Comparison of ENCODE assay signal across 8 mouse cellular contexts in genomic region chr13:55319931-55320533, GRCm38 (mm10). TPM values are rescaled to one million over a fixed set of nuclear protein-coding genes. Genes with fewer than 3 reads are reported as not detected.
DNase-seq lines count a peak whose midpoint lies in the region; ATAC-seq and TF ChIP-seq lines count a peak whose summit lies in the region.

TSS of gene Prelid1 (plus strand) at chr13:55320500.

- H3K4me1 ChIP-seq in forebrain, postnatal 0 days (ENCODE audit: insufficient read depth) = peaks cover 12% of the 10 kb centered on the region; the same call in 1 of the 2 replicates
- peaks cover 35% of the 10 kb centered on the region for H3K4me1 ChIP-seq in hindbrain, embryonic 13.5 days (replicated peaks)
- H3K4me1 ChIP-seq in liver, embryonic 15.5 days (replicated peaks) = peaks cover 57% of the 10 kb centered on the region
- no peaks in the 10 kb centered on the region for H3K4me1 ChIP-seq in stomach, postnatal 0 days (replicated peaks; ENCODE audit: control insufficient read depth, insufficient read depth)

- no peaks in the 10 kb centered on the region for H3K9me3 ChIP-seq in forebrain, postnatal 0 days (ENCODE audit: low read length)
- no peaks in the 10 kb centered on the region for H3K9me3 ChIP-seq in hindbrain, embryonic 13.5 days
- no peaks in the 10 kb centered on the region for H3K9me3 ChIP-seq in liver, embryonic 15.5 days (replicated peaks)
- no peaks in the 10 kb centered on the region for H3K9me3 ChIP-seq in stomach, postnatal 0 days (ENCODE audit: control insufficient read depth, low read length)

- peak within 1 kb of the TSS; percentile 89 for H3K4me3 ChIP-seq in layer of hippocampus, adult 2 months
- H3K4me3 ChIP-seq in forebrain, postnatal 0 days (ENCODE audit: low read depth, low read length) = peak within 1 kb of the TSS; percentile 88
- H3K4me3 ChIP-seq in hindbrain, embryonic 13.5 days = peak within 1 kb of the TSS; percentile 94
- H3K4me3 ChIP-seq in liver, embryonic 15.5 days (replicated peaks) = peak within 1 kb of the TSS; percentile 91
- peak within 1 kb of the TSS; percentile 84 for H3K4me3 ChIP-seq in stomach, postnatal 0 days (ENCODE audit: low read depth, low read length)

- no peak for DNase-seq in layer of hippocampus, adult 2 months (ENCODE audit: low spot score in 2 of 2)
- no peak for DNase-seq in layer of hippocampus, adult 11-12 months (ENCODE audit: low spot score)
- no peak for DNase-seq in adrenal gland, postnatal 4 days (ENCODE audit: low spot score in 2 of 2)
- DNase-seq in forebrain, postnatal 0 days = no peak
- peak; percentile 24 for DNase-seq in stomach, postnatal 0 days (ENCODE audit: low spot score)
- no peak for DNase-seq in urinary bladder, postnatal 4 days (ENCODE audit: low spot score in 2 of 2)

- no peak for TF ChIP-seq CTCF in layer of hippocampus, adult 2 months (conservative IDR thresholded peaks at IDR 0.05)
- TF ChIP-seq CTCF in forebrain, postnatal 0 days (IDR thresholded peaks at IDR 0.05; ENCODE audit: low read depth) = no peak
- TF ChIP-seq CTCF in stomach, postnatal 0 days (IDR thresholded peaks at IDR 0.05; ENCODE audit: low read depth) = no peak

- no peak for ATAC-seq in forebrain, postnatal 0 days
- ATAC-seq in hindbrain, embryonic 13.5 days (ENCODE audit: low FRiP score) = no peak
- no peak for ATAC-seq in liver, embryonic 15.5 days (ENCODE audit: insufficient read depth)
- ATAC-seq in stomach, postnatal 0 days (ENCODE audit: low FRiP score, low TSS enrichment) = peak; percentile 16; the same call in 1 of the 2 replicates

- H3K27ac ChIP-seq in layer of hippocampus, adult 2 months = peak within 1 kb of the TSS; percentile 90
- H3K27ac ChIP-seq in forebrain, postnatal 0 days (ENCODE audit: low read depth, low read length) = 0 out of 2 replicates have a peak within 1 kb of the TSS, but pooled peaks have one; percentile 73
- peak within 1 kb of the TSS; percentile 82 for H3K27ac ChIP-seq in hindbrain, embryonic 13.5 days
- H3K27ac ChIP-seq in liver, embryonic 15.5 days (replicated peaks) = peak within 1 kb of the TSS; percentile 84
- peak within 1 kb of the TSS; percentile 86 for H3K27ac ChIP-seq in stomach, postnatal 0 days (replicated peaks)

- no peaks in the 10 kb centered on the region for H3K27me3 ChIP-seq in forebrain, postnatal 0 days (ENCODE audit: insufficient read depth, low read length)
- H3K27me3 ChIP-seq in hindbrain, embryonic 13.5 days = no peaks in the 10 kb centered on the region
- H3K27me3 ChIP-seq in liver, embryonic 15.5 days = no peaks in the 10 kb centered on the region
- no peaks in the 10 kb centered on the region for H3K27me3 ChIP-seq in stomach, postnatal 0 days (ENCODE audit: control insufficient read depth, insufficient read depth, low read length)

- peak within 1 kb of the TSS; percentile 90 for H3K4me2 ChIP-seq in forebrain, postnatal 0 days (ENCODE audit: low read depth)
- peak within 1 kb of the TSS; percentile 90 for H3K4me2 ChIP-seq in hindbrain, embryonic 13.5 days
- peak within 1 kb of the TSS; percentile 99 for H3K4me2 ChIP-seq in liver, embryonic 15.5 days
- peak within 1 kb of the TSS; percentile 97 for H3K4me2 ChIP-seq in stomach, postnatal 0 days (replicated peaks; ENCODE audit: low read depth)

- WGBS in forebrain, postnatal 0 days = 84% methylated on average over 4 of the region's 4 CpGs
- 88% methylated on average over 4 of the region's 4 CpGs for WGBS in hindbrain, embryonic 13.5 days
- WGBS in liver, embryonic 15.5 days (ENCODE audit: insufficient replicate concordance) = 72% methylated on average over 4 of the region's 4 CpGs
- WGBS in stomach, postnatal 0 days = 66% methylated on average over 4 of the region's 4 CpGs

- no peak for TF ChIP-seq EP300 in stomach, postnatal 0 days (optimal IDR thresholded peaks at IDR 0.05)

- peaks cover 34% of the 10 kb centered on the region for H3K36me3 ChIP-seq in forebrain, postnatal 0 days (ENCODE audit: insufficient read depth)
- peaks cover 59% of the 10 kb centered on the region for H3K36me3 ChIP-seq in hindbrain, embryonic 13.5 days
- peaks cover 69% of the 10 kb centered on the region for H3K36me3 ChIP-seq in liver, embryonic 15.5 days (replicated peaks)
- peaks cover 9% of the 10 kb centered on the region for H3K36me3 ChIP-seq in stomach, postnatal 0 days (ENCODE audit: control insufficient read depth, insufficient read depth, low read length)

- H3K9ac ChIP-seq in forebrain, postnatal 0 days = peak within 1 kb of the TSS; percentile 88
- H3K9ac ChIP-seq in hindbrain, embryonic 13.5 days = peak within 1 kb of the TSS; percentile 96
- peak within 1 kb of the TSS; percentile 99 for H3K9ac ChIP-seq in liver, embryonic 15.5 days
- H3K9ac ChIP-seq in stomach, postnatal 0 days (ENCODE audit: low read length) = peak within 1 kb of the TSS; percentile 95

RNA-seq across cellular contexts. Expression of gene Prelid1, which starts in this region (rescaled TPM):
- total RNA-seq in layer of hippocampus, adult 2 months (2021) = 100 to 1,000 TPM; 142 to 153 TPM
- 100 to 1,000 TPM; 190 to 193 TPM for total RNA-seq in adrenal gland, postnatal 4 days (2021)
- total RNA-seq in forebrain, postnatal 0 days (2014; rRNA removed) = 159 and 187 TPM in 2 replicates
- 313 and 316 TPM in 2 replicates for polyA plus RNA-seq in forebrain, postnatal 0 days (2015; fragmentation: Nextera tagmentation; extraction: Ambion mirVana)
- 300 and 307 TPM in 2 replicates for polyA plus RNA-seq in hindbrain, embryonic 13.5 days (2015; fragmentation: Nextera tagmentation; extraction: Ambion mirVana)
- 211 and 230 TPM in 2 replicates for polyA plus RNA-seq in liver, embryonic 15.5 days (2015; fragmentation: Nextera tagmentation; extraction: Ambion mirVana)
- polyA plus RNA-seq in stomach, postnatal 0 days (2015; fragmentation: Nextera tagmentation; extraction: Ambion mirVana) = 350 and 354 TPM in 2 replicates
